Mouse (Mus musculus): Measurements from ENCODE around the gene Plekhd1.

Gene Plekhd1

GRCm38 (mm10) chr12:80699144-80699531 is 6.7 kb downstream of the Plekhd1 start:
- no peak for DNase-seq (ENCODE audit: low read depth, low spot score)

- no peak for DNase-seq (ENCODE audit: low read depth, low spot score)
Measured at GRCm38 (mm10) chr12:80701332-80701731, 8.9 kb downstream of the Plekhd1 start.

- no peak for DNase-seq (ENCODE audit: low read depth, low spot score)
Measured at GRCm38 (mm10) chr12:80706208-80706914, 14.0 kb downstream of the Plekhd1 start.

- DNase-seq (ENCODE audit: low read depth, low spot score): no peak
Measured at GRCm38 (mm10) chr12:80706915-80707604, 14.7 kb downstream of the Plekhd1 start.

- DNase-seq (ENCODE audit: low read depth, low spot score): no peak
Measured at GRCm38 (mm10) chr12:80715915-80716314, 23.5 kb downstream of the Plekhd1 start.

GRCm38 (mm10) chr12:80719141-80719540 is 26.8 kb downstream of the Plekhd1 start:
- DNase-seq (ENCODE audit: low read depth, low spot score): no peak

- no peak for DNase-seq (ENCODE audit: low read depth, low spot score)
Measured at GRCm38 (mm10) chr12:80720507-80720906, 28.1 kb downstream of the Plekhd1 start.

- no peak for DNase-seq (ENCODE audit: low read depth, low spot score)
Measured at GRCm38 (mm10) chr12:80721458-80721857, 29.1 kb downstream of the Plekhd1 start.

GRCm38 (mm10) chr12:80724853-80725559 is 32.6 kb downstream of the Plekhd1 start:
- peak; percentile 48 for DNase-seq (ENCODE audit: low read depth, low spot score)

- no peak for DNase-seq (ENCODE audit: low read depth, low spot score)
Measured at GRCm38 (mm10) chr12:80728207-80728606, 35.8 kb downstream of the Plekhd1 start.

- DNase-seq (ENCODE audit: low read depth, low spot score): no peak
Measured at GRCm38 (mm10) chr12:80728814-80729213, 36.4 kb downstream of the Plekhd1 start.

- DNase-seq (ENCODE audit: low read depth, low spot score): no peak
Measured at GRCm38 (mm10) chr12:80729758-80730530, 37.6 kb downstream of the Plekhd1 start.

- peak; percentile 18 for DNase-seq (ENCODE audit: low read depth, low spot score)
Measured at GRCm38 (mm10) chr12:80730567-80730966, 38.2 kb downstream of the Plekhd1 start.

- DNase-seq (ENCODE audit: low read depth, low spot score): no peak
Measured at GRCm38 (mm10) chr12:80734526-80735470, 42.4 kb downstream of the Plekhd1 start.

GRCm38 (mm10) chr12:80736464-80737282 is 44.3 kb downstream of the Plekhd1 start:
- no peak for DNase-seq (ENCODE audit: low read depth, low spot score)

- no peak for DNase-seq (ENCODE audit: low read depth, low spot score)
Measured at GRCm38 (mm10) chr12:80737283-80737600, 44.9 kb downstream of the Plekhd1 start.

- DNase-seq (ENCODE audit: low read depth, low spot score): no peak
Measured at GRCm38 (mm10) chr12:80739482-80739881, 47.1 kb downstream of the Plekhd1 start.

GRCm38 (mm10) chr12:80744614-80745013 is 52.2 kb downstream of the Plekhd1 start:
- no peak for DNase-seq (ENCODE audit: low read depth, low spot score)

GRCm38 (mm10) chr12:80746031-80746813 is 53.8 kb downstream of the Plekhd1 start:
- DNase-seq (ENCODE audit: low read depth, low spot score): no peak
